Mouse (Mus musculus) adrenal gland, adult 2 months (tissue): Measurements from ENCODE around the gene Cd44. TPM values are rescaled to one million over a fixed set of nuclear protein-coding genes. Genes with fewer than 3 reads are reported as not detected.

Source experiments
- DNase-seq: peaks from one replicate; pipeline ENCODE4 v3.0.0; 2021
- polyA plus RNA-seq: library from polyadenylated mRNA; depleted of rRNA; stranded (reverse); fragments of >200 nt; gene quantifications from 2 replicates; pipeline ENCODE4 v1.2.3, GENCODE M21; 2012
- total RNA-seq, 2 experiments: library from RNA; stranded (reverse); gene quantifications; 2 replicates each; pipeline ENCODE4 v1.2.3; 2021

Cd44 gene
- total and polyA plus RNA-seq, 3 experiments: 12.8 to 60.7 (median 53.7) TPM

GRCm38 (mm10) chr2:102872436-102872835 is 29.0 kb downstream of the Cd44 start:
- no peak for DNase-seq

GRCm38 (mm10) chr2:102868444-102868843 is 33.0 kb downstream of the Cd44 start:
- DNase-seq: no peak

DNA sequence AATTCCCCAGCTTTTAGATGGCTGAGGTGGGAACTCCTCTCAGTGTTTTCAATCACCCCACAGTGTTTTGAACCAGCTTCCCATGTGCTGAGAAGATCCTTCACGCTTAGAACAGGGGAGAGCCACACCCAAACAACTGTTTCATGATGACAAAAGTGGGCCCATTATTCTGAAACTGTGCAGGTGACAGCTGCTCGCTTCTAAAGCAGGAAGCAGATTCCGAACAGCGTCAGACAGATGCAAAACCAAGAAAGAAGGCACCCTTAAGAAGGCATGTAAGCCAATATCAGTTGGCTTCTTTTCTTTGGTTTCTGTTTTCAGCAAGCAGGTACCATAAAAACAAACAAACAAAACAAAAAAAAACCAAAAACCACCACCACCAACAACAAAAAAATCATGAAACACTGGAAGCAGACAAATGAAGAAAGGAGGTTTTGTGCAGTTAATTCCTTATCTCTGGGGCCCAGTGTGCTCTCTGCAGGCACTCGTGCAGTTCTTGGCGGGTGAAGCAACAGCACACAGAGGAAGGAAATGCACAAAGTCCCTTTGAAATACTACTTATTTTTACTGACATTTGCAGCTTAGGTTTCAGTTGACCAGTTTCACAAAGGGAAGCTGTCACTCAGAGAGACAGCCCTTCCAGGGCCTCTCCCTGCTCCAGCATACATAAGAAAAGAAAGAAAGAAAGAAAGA is 33.9 kb downstream of the Cd44 start:
- no peak for DNase-seq

DNA sequence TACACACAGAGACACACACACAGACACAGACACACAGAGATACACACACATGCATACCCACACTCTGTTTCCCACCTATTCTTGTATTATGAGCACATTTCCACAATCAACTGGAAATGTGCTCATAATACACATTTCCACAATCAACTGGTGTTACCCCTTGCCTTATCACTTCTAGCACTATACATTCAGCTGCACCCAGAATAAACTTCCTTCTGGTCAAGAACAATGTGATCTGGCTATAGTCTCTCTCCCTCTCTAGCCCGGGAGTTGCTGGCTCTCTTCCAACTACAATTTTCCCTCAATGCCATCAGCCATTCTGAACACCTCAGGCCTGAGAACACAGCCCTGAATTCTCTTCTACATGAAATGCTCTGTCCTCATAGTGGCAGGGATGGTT is 34.9 kb downstream of the Cd44 start:
- DNase-seq: peak; percentile 35

- DNase-seq: no peak
Measured at GRCm38 (mm10) chr2:102865354-102865752, 36.1 kb downstream of the Cd44 start.

- no peak for DNase-seq
Measured at GRCm38 (mm10) chr2:102864695-102865353, 36.6 kb downstream of the Cd44 start.

DNA sequence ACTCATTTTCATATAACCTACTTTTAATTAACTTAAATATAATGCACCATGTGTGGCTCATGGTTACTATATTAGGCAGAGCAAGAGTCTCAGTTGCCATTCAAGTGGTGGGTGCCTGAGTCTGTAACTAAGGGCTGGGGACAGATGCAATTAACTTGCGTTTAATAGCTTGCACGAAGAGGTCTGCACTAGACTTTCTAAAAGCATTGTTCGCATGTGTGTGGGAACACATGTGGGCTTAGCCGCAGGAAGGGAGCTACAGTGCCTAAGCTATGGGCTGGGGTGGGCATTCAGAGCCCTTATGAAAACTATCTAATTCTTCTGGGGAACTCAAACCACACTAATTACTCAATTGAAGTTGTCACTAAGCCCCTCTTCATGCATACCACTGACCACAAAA is 37.4 kb downstream of the Cd44 start:
- no peak for DNase-seq

DNA sequence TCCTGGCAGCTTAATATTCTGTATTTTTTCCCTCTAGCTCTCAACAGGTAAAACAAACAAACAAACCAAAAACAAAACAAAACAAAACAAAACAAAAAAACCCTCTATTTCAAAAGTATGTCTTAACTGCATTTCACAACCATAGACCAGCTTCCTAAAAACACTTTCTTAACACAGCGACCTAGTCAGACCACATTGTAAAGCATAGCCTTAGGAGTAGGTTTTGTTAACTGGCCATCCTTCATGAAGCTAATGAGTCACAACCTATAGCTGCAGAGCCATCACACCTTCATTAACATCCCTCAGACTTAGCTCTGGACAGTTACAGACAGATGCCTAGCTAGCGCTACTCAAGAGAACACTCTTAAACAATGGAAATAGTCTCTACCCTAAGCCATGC is 37.9 kb downstream of the Cd44 start:
- no peak for DNase-seq

GRCm38 (mm10) chr2:102862706-102863105 is 38.8 kb downstream of the Cd44 start:
- no peak for DNase-seq

GRCm38 (mm10) chr2:102858271-102858670 is 43.2 kb downstream of the Cd44 start:
- no peak for DNase-seq

DNA sequence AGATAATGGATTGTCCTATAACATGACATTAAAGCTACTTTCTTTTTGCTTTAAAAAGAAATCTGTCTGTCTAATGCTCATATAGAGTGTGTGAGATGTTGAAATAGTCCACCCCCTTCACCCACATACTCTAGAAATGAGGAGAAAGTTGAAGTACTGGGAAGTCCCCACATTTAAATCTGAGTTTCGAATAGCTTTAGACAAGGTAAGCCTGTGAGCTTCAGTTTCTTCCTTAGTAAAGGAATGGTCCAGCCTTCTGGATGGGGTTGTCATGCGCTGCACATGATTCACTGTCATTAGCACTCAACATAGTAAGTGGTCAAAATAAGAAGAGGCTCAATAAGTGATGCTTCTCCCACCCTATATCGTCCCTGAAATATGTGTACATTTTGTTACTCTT is 48.2 kb downstream of the Cd44 start:
- no peak for DNase-seq

- DNase-seq: no peak
Measured at GRCm38 (mm10) chr2:102851936-102852477, 49.5 kb downstream of the Cd44 start.

DNA sequence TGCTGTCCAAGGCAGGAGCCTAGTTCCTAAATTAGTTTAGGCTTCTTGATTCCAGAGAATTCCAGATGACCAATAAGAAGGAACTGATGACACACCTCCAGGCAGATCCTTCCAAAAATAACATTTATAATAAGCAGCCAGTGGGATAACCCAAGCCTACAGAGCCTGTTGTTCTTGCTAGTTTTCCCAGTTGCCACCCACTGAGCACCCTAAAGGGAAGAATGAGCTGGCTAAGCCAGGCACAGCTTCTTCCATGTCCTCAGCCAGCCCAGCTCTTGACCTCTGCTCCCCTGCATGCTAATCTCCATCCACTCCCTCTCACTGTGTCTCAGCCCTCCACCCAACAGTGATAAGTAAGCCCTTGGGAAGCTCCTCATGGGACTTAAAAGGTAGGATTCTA is 51.4 kb downstream of the Cd44 start:
- DNase-seq: no peak

DNA sequence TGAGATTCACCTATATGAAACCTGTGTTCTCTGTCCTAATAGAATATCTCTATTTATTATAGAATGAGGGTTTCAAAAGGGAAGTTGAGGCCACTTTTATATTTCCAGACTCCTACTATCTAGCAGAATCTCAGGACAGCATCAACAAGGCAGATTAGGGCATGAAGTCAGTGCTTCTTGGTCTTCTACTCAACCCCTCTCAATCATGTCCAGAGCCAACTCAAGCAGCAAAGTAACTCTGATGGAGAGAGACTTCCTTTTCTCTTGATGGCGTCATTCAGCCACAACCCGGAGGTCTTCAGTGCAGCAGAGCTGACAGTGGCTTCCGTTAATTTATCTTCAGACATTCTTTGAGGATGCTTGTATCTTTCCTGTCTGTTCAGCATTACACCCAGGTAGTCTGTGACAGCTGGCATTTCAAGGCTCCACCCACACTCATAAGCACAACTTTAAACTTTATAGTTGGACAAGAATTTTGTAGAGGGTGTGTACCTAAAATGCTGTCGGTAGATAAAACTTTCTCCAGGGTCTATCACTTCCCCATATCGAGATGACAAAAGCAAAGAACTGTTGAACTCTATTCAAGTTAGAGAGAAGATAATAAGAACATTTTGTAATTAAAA is 52.5 kb downstream of the Cd44 start:
- no peak for DNase-seq

DNA sequence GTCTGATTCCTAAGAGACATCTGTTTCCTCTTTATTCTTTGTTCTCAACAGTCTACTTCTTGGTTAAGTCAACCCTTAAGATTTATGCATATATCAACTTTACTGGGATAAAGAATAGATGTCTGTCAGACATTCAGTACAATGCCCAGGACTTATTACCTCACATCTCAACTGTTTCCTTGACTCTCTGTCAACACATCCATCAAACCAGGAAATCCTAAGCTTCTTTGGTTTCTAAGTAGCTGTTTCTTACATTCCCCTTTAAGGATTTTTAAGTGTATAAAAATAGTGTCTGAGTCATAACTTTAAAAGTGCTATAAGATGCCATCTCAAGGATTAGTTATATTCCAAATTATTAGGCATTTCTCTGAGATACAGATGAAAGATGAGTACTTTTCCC is 60.2 kb downstream of the Cd44 start:
- DNase-seq: no peak

- DNase-seq: no peak
Measured at GRCm38 (mm10) chr2:102838179-102838578, 63.3 kb downstream of the Cd44 start.

- no peak for DNase-seq
Measured at GRCm38 (mm10) chr2:102831547-102831946, 69.9 kb downstream of the Cd44 start.

GRCm38 (mm10) chr2:102829201-102829600 is 72.3 kb downstream of the Cd44 start:
- DNase-seq: peak; percentile 60

GRCm38 (mm10) chr2:102828381-102828780 is 73.1 kb downstream of the Cd44 start:
- peak; percentile 69 for DNase-seq

GRCm38 (mm10) chr2:102827841-102828240 is 73.6 kb downstream of the Cd44 start:
- no peak for DNase-seq

DNA sequence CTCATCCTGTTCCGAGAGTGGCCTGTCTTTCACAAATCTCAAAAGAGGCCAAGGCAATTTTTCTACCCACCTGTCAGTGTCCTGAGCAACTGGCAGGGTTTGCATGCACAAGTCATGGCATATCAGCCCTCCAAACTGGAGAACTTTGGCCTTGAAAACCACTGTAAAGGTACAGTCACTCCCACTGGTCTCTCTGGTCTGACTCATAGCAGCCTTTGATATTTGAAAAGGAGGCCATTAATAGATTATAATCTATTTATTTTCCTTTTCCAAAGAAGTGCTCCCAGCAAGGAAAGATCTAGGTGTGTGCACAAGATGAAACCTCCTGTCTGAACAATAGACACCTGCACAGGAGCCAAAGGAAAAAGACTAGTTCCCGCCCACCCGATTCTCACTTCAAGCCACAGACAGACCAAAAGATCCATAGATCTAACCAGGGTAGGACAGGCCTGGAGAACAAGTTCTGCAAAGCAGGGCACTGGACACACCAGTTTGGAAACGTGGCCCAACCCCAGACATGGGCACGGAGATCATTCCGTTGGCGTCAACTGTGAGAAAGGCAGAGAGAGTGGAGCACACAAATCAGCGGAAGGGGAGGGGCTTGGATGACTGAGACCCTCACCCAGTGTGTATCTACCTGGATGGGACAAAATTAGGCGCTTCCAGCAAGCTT is 75.4 kb downstream of the Cd44 start:
- peak; percentile 53 for DNase-seq

DNA sequence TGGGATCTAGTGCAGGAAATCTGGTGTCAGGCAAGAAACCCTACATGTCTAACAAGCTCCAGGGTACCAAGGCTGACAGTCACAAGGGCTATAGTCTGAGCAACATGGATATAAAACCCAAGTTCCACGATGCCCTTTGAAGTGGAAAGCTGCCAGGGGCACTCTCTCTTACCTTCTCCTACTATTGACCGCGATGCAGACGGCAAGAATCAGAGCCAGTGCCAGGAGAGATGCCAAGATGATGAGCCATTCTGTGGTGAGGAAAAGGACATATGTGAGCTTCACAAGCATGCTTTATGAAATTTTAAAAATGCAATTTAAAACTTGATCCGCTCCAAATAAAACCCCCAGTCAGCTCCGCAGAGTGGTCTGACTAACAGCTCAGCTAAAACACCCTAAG is 79.4 kb downstream of the Cd44 start:
- no peak for DNase-seq

- no peak for DNase-seq
Measured at GRCm38 (mm10) chr2:102820790-102821189, 80.7 kb downstream of the Cd44 start.
